Comparison of ENCODE assay signal across 8 mouse cellular contexts in genomic region chr2:166079961-166080885, GRCm38 (mm10).
DNase-seq lines count a peak whose midpoint lies in the region; ATAC-seq and TF ChIP-seq lines count a peak whose summit lies in the region.

No protein-coding gene starts in this region.

- no peak overlapping the region for H3K4me3 ChIP-seq in embryonic facial prominence, embryonic 12.5 days
- no peak overlapping the region for H3K4me3 ChIP-seq in liver, embryonic 14.5 days (ENCODE audit: insufficient read depth in 1 of 2, low read depth in 2 of 2, low read length in 2 of 2)
- H3K4me3 ChIP-seq in layer of hippocampus, adult 2 months = no peak overlapping the region

- no peak overlapping the region for H3K9ac ChIP-seq in embryonic facial prominence, embryonic 12.5 days
- no peak overlapping the region for H3K9ac ChIP-seq in liver, embryonic 14.5 days (replicated peaks)

- TF ChIP-seq EP300 in liver, embryonic 14.5 days (IDR thresholded peaks at IDR 0.05; ENCODE audit: low read depth) = no peak

- ATAC-seq in embryonic facial prominence, embryonic 12.5 days (ENCODE audit: insufficient number of reproducible peaks, insufficient read depth, low FRiP score, low TSS enrichment) = no peak
- peak; percentile 59 for ATAC-seq in liver, embryonic 14.5 days (ENCODE audit: insufficient read depth)
- no peak for ATAC-seq in erythroid progenitor cell, adult 5-6 weeks (replicated peaks; ENCODE audit: low FRiP score, poor library complexity, severe bottlenecking)

- no peak overlapping the region for H3K4me2 ChIP-seq in embryonic facial prominence, embryonic 12.5 days (replicated peaks)
- H3K4me2 ChIP-seq in liver, embryonic 14.5 days (ENCODE audit: low read depth) = peak overlapping the region; percentile 34; the same call in 1 of the 2 replicates

- DNase-seq in 416B (ENCODE audit: low read depth) (peak; percentile 73), MEL-GATA-1-ER (ENCODE audit: extremely low read depth, low read depth) (peak; percentile 55)
- DNase-seq in heart, postnatal 25 days (ENCODE audit: low spot score) = peak; percentile 49
- peak; percentile 30 to 48 (median 41) for DNase-seq in liver, embryonic 14.5 days (ENCODE audit: low read depth in 3 of 3, low spot score in 3 of 3)
- DNase-seq in layer of hippocampus, adult 2 months (ENCODE audit: low spot score in 2 of 2) = no peak
- DNase-seq in frontal cortex, postnatal 14 days (ENCODE audit: low spot score in 2 of 2) = no peak

- H3K27ac ChIP-seq in embryonic facial prominence, embryonic 12.5 days = 0 out of 2 replicates have a peak overlapping the region, but pooled peaks have one; percentile 2
- H3K27ac ChIP-seq in liver, embryonic 14.5 days = no peak overlapping the region
- no peak overlapping the region for H3K27ac ChIP-seq in layer of hippocampus, adult 2 months

- intact Hi-C loops in heart, postnatal 25 days (cut with DNase I) = loop anchor here (10.0 kb wide), 1 partner anchor 725 kb away; the partner anchor contains the start of gene Arfgef2

- no peaks in the 10 kb centered on the region for H3K27me3 ChIP-seq in embryonic facial prominence, embryonic 12.5 days
- H3K27me3 ChIP-seq in liver, embryonic 14.5 days (ENCODE audit: control insufficient read depth, insufficient read depth, low read length) = no peaks in the 10 kb centered on the region; the same call in 1 of the 2 replicates

- peaks cover 78% of the 10 kb centered on the region for H3K36me3 ChIP-seq in embryonic facial prominence, embryonic 12.5 days
- no peaks in the 10 kb centered on the region for H3K36me3 ChIP-seq in liver, embryonic 14.5 days (replicated peaks; ENCODE audit: control insufficient read depth, insufficient read depth, low read depth)

- H3K4me1 ChIP-seq in embryonic facial prominence, embryonic 12.5 days = no peaks in the 10 kb centered on the region
- peaks cover 0 to 7% of the 10 kb centered on the region in 2 experiments; a peak in 2 of 4 replicates for H3K4me1 ChIP-seq in liver, embryonic 14.5 days (replicated peaks; ENCODE audit: control insufficient read depth in 2 of 2, insufficient read depth in 2 of 2, low read length in 1 of 2)

- 60% methylated on average over 17 of the region's 17 CpGs for WGBS in embryonic facial prominence, embryonic 12.5 days
- 34% methylated on average over 17 of the region's 17 CpGs for WGBS in liver, embryonic 14.5 days (ENCODE audit: insufficient replicate concordance)

- no peak for TF ChIP-seq CTCF in liver, embryonic 14.5 days (IDR thresholded peaks at IDR 0.05; ENCODE audit: low read depth)
- no peak for TF ChIP-seq CTCF in layer of hippocampus, adult 2 months (conservative IDR thresholded peaks at IDR 0.05)

- H3K9me3 ChIP-seq in embryonic facial prominence, embryonic 12.5 days = no peaks in the 10 kb centered on the region
- no peaks in the 10 kb centered on the region for H3K9me3 ChIP-seq in liver, embryonic 14.5 days (ENCODE audit: control insufficient read depth, low read length)

Comparison
In these comparisons a context has a peak if more than half of its experiments do, and no peak if none do; other contexts are left out.
1. DNase-seq: peak in 416B (single experiment), MEL-GATA-1-ER (single experiment), heart, postnatal 25 days (single experiment) and liver, embryonic 14.5 days (3 of 3); none in layer of hippocampus, adult 2 months (0 of 2) and frontal cortex, postnatal 14 days (0 of 2).